Mouse (Mus musculus): ENCODE data around the gene Nrap. TPM values are rescaled to one million over a fixed set of nuclear protein-coding genes. Genes with fewer than 3 reads are reported as not detected.

Nrap gene
- polyA plus RNA-seq, 1 experiment from 2014 or later, result 0.22 TPM

DNA sequence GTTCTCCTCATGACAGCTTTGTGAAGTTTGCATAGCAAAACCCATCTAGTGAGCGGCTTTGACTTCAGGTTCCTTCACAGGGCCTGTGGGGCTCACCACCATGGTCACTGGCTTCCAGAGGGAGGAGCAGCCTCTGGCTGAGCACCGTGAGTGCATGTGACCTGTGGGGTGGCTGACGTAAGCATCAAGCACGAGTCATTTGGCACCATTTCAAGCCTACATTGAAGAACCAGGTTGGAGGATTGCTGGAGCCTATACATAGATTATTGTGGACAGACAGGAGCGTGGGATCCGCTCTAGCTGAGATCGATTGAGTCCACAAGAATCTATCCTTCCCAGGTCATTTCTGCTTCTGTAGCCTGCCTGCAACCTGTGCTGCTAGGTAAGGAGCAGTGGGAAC, 103.0 kb downstream of the Nrap start, which contains the start of gene Habp2:
TSS of gene Habp2 (plus strand) at position 272 of the 400 bp plus-strand sequence.
- ATAC-seq, result no peak

DNA sequence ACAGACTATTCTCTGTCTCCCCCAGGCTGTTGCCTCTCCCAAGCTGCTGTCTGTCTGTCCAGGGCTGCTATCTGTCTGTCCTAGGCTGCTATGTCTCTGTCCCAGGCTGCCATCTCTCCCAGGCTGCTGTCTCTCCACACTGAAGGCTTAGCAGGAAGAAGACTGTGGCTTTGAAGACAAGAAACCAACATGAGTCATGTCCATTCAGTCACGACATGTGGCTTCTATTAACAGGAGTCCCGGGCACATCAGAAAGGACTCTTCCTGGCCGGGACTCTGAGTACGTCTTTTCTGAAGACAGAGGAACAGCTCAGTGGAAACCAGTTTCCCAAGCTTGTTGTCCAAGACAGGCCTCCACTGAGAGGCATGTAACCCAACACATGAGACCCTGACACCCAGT, 104.6 kb downstream of the Nrap start:
- Histone ChIP-seq H3K36me3 (ENCODE audit: control insufficient read depth, insufficient read depth) (no peaks in the 10 kb centered on the region), H3K4me3 (ENCODE audit: low read depth, low read length) (no peak overlapping the region), H3K4me2 (replicated peaks; ENCODE audit: low read depth) (no peak overlapping the region), H3K27me3 (replicated peaks; ENCODE audit: control insufficient read depth, insufficient read depth, low read length) (no peaks in the 10 kb centered on the region), H3K27ac (ENCODE audit: low read depth, low read length) (no peak overlapping the region), H3K9me3 (ENCODE audit: control insufficient read depth) (no peaks in the 10 kb centered on the region), H3K4me1 (replicated peaks; ENCODE audit: control insufficient read depth, insufficient read depth, low read length) (no peaks in the 10 kb centered on the region), H3K9ac (ENCODE audit: low read depth, low read length) (no peak overlapping the region)
- no peak for ATAC-seq
- TF ChIP-seq CTCF (IDR thresholded peaks at IDR 0.05; ENCODE audit: low read depth), result no peak
- WGBS, result 67% methylated on average over 4 of the region's 4 CpGs

More for the DNA sequence above, 103.0 kb downstream of the Nrap start, which contains the start of gene Habp2:
- no peak within 1 kb of the TSS for H3K4me3 ChIP-seq (ENCODE audit: low read depth, low read length)
- 43% methylated on average over 7 of the region's 7 CpGs for WGBS
- no peaks in the 10 kb centered on the region for H3K27me3 ChIP-seq (replicated peaks; ENCODE audit: control insufficient read depth, insufficient read depth, low read length)
- no peak within 1 kb of the TSS for H3K27ac ChIP-seq (ENCODE audit: low read depth, low read length)
- H3K9ac ChIP-seq (ENCODE audit: low read depth, low read length), result no peak within 1 kb of the TSS
- no peaks in the 10 kb centered on the region for H3K9me3 ChIP-seq (ENCODE audit: control insufficient read depth)
- no peaks in the 10 kb centered on the region for H3K36me3 ChIP-seq (ENCODE audit: control insufficient read depth, insufficient read depth)
- TF ChIP-seq CTCF (IDR thresholded peaks at IDR 0.05; ENCODE audit: low read depth), result no peak
- no peak within 1 kb of the TSS for H3K4me2 ChIP-seq (replicated peaks; ENCODE audit: low read depth)
- H3K4me1 ChIP-seq (replicated peaks; ENCODE audit: control insufficient read depth, insufficient read depth, low read length), result no peaks in the 10 kb centered on the region

- WGBS, result 72% methylated on average over 11 of the region's 11 CpGs
- Histone ChIP-seq H3K4me1 (replicated peaks; ENCODE audit: control insufficient read depth, insufficient read depth, low read length) (0 out of 2 replicates have a peak, but pooled peaks cover 3% of the 10 kb centered on the region), H3K27me3 (replicated peaks; ENCODE audit: control insufficient read depth, insufficient read depth, low read length) (no peaks in the 10 kb centered on the region), H3K4me2 (replicated peaks; ENCODE audit: low read depth) (no peak overlapping the region), H3K36me3 (ENCODE audit: control insufficient read depth, insufficient read depth) (no peaks in the 10 kb centered on the region), H3K27ac (ENCODE audit: low read depth, low read length) (no peak overlapping the region), H3K9ac (ENCODE audit: low read depth, low read length) (no peak overlapping the region), H3K4me3 (ENCODE audit: low read depth, low read length) (no peak overlapping the region), H3K9me3 (ENCODE audit: control insufficient read depth) (no peaks in the 10 kb centered on the region)
- TF ChIP-seq CTCF (IDR thresholded peaks at IDR 0.05; ENCODE audit: low read depth), result no peak
- ATAC-seq, result peak; percentile 38; the same call in 1 of the 2 replicates
These were observed 111.5 kb downstream of the Nrap start for GRCm38 (mm10) chr19:56278366-56278765.

GRCm38 (mm10) chr19:56277951-56278350, 111.9 kb downstream of the Nrap start:
- Histone ChIP-seq H3K27me3 (replicated peaks; ENCODE audit: control insufficient read depth, insufficient read depth, low read length) (no peaks in the 10 kb centered on the region), H3K4me2 (replicated peaks; ENCODE audit: low read depth) (no peak overlapping the region), H3K9me3 (ENCODE audit: control insufficient read depth) (no peaks in the 10 kb centered on the region), H3K36me3 (ENCODE audit: control insufficient read depth, insufficient read depth) (no peaks in the 10 kb centered on the region), H3K4me1 (replicated peaks; ENCODE audit: control insufficient read depth, insufficient read depth, low read length) (0 out of 2 replicates have a peak, but pooled peaks cover 3% of the 10 kb centered on the region), H3K27ac (ENCODE audit: low read depth, low read length) (no peak overlapping the region), H3K4me3 (ENCODE audit: low read depth, low read length) (no peak overlapping the region), H3K9ac (ENCODE audit: low read depth, low read length) (no peak overlapping the region)
- no peak; the same call in 1 of the 2 replicates for TF ChIP-seq CTCF (IDR thresholded peaks at IDR 0.05; ENCODE audit: low read depth)
- WGBS, result 39% methylated on average over 4 of the region's 4 CpGs
- ATAC-seq, result peak; percentile 83

DNA sequence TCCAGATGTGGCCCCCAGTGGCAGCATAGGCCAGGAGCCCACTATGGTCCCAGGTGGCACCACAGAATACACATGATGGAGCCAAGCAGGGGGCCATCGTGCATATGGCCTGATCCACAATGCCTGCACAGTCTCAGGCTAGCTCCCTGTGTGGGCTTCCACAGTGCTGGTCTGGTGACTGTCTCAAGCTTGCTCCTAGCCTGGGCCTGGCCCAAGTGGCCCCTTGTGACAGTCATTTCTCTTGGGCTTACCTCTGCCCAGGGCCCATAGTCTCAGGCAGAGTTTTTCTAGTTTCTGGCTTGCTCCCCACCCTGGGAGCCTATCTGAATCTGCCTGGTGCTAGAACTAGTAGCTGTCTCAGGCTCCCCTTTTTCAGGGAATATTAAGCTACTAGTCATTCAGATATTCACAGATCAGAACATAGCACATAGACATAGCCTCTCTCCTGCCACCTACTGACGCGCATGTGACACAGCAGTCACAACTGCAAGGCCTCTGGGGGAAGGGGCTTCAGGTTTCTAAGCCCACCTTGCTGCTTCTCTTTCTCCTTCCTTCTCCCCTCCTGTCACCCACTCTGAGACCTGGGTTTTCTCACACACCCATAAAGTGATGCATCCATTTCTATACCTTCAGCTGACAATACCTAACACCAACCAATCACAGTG, 112.6 kb downstream of the Nrap start:
- ATAC-seq, result no peak
- 56% methylated on average over 3 of the region's 3 CpGs for WGBS
- Histone ChIP-seq H3K9me3 (ENCODE audit: control insufficient read depth) (no peaks in the 10 kb centered on the region), H3K36me3 (ENCODE audit: control insufficient read depth, insufficient read depth) (no peaks in the 10 kb centered on the region), H3K4me2 (replicated peaks; ENCODE audit: low read depth) (no peak overlapping the region), H3K27ac (ENCODE audit: low read depth, low read length) (no peak overlapping the region), H3K9ac (ENCODE audit: low read depth, low read length) (no peak overlapping the region), H3K4me1 (replicated peaks; ENCODE audit: control insufficient read depth, insufficient read depth, low read length) (0 out of 2 replicates have a peak, but pooled peaks cover 3% of the 10 kb centered on the region), H3K4me3 (ENCODE audit: low read depth, low read length) (no peak overlapping the region), H3K27me3 (replicated peaks; ENCODE audit: control insufficient read depth, insufficient read depth, low read length) (no peaks in the 10 kb centered on the region)
- peak; percentile 71 for TF ChIP-seq CTCF (IDR thresholded peaks at IDR 0.05; ENCODE audit: low read depth)

- Histone ChIP-seq H3K9me3 (ENCODE audit: control insufficient read depth) (no peaks in the 10 kb centered on the region), H3K4me3 (ENCODE audit: low read depth, low read length) (no peak overlapping the region), H3K4me1 (replicated peaks; ENCODE audit: control insufficient read depth, insufficient read depth, low read length) (no peaks in the 10 kb centered on the region), H3K9ac (ENCODE audit: low read depth, low read length) (no peak overlapping the region), H3K27me3 (replicated peaks; ENCODE audit: control insufficient read depth, insufficient read depth, low read length) (no peaks in the 10 kb centered on the region), H3K4me2 (replicated peaks; ENCODE audit: low read depth) (no peak overlapping the region), H3K27ac (ENCODE audit: low read depth, low read length) (no peak overlapping the region), H3K36me3 (ENCODE audit: control insufficient read depth, insufficient read depth) (no peaks in the 10 kb centered on the region)
- TF ChIP-seq CTCF (IDR thresholded peaks at IDR 0.05; ENCODE audit: low read depth), result no peak
- 80% methylated on average over 8 of the region's 8 CpGs for WGBS
- ATAC-seq, result no peak
These were observed 117.8 kb downstream of the Nrap start for GRCm38 (mm10) chr19:56272081-56272480.

Other genes starting within 250 kb of the Nrap start
- 1.1 and 1.5 TPM in 2 replicates for gene Habp2, start 102.9 kb downstream of the Nrap start, polyA plus RNA-seq (2015; fragmentation: Nextera tagmentation; extraction: Ambion mirVana)
- gene Casp7, start 7.1 kb upstream of the Nrap start, polyA plus RNA-seq (2015; fragmentation: Nextera tagmentation; extraction: Ambion mirVana), result 51.6 and 55.6 TPM in 2 replicates
- 0.99 and 1.1 TPM in 2 replicates for gene Plekhs1, start 71.6 kb upstream of the Nrap start, polyA plus RNA-seq (2015; fragmentation: Nextera tagmentation; extraction: Ambion mirVana)
- gene Dclre1a, start 158.2 kb upstream of the Nrap start, polyA plus RNA-seq (2015; fragmentation: Nextera tagmentation; extraction: Ambion mirVana), result 11.5 and 13.8 TPM in 2 replicates
- gene Nhlrc2, start 158.2 kb upstream of the Nrap start, polyA plus RNA-seq (2015; fragmentation: Nextera tagmentation; extraction: Ambion mirVana), result 8.3 and 8.8 TPM in 2 replicates